Mouse (Mus musculus) megakaryocyte, embryonic 14.5 days (primary cell): ENCODE results near the gene Cnot3.

Experiments used
- FLI1 ChIP-seq: IDR thresholded peaks from 2 replicates; pipeline ENCODE4 v1.6.1; 2012; ENCODE audit warnings: low read length, inconsistent platforms, mixed read lengths
- GATA1 ChIP-seq: IDR thresholded peaks from 3 replicates; pipeline ENCODE4 v1.6.1; 2012; ENCODE audit warnings: mixed read lengths, low read length, inconsistent platforms, borderline replicate concordance

DNA sequence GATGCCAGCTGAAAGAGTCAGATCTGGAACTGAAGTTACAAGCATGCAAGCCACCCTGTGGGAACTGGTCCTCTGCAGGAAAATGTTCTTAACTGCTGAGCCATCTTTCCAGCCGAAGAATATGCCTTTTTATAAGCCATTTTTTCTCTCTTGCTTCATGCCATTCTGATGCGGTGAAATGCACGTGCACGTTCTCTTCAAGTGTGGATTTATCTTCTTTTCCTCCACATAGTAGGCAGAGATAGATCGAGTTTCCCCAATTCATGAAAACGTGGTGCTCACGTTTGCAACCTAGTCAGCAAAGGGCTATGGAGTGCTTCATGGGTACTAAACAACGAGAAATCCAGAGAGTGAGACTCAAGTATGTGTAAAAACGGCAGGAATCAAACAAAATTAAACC lies 1.2 kb upstream of the Cnot3 start:
- TF ChIP-seq GATA1 (no peak), FLI1 (no peak)
